Mouse (Mus musculus) CH12.LX (cell line): ENCODE measurements around the gene Cyp3a13.
"Not testable (repeated sequence)": the region's sequence is repeated elsewhere in the genome, so short reads cannot be mapped to it uniquely, and the experiment has no call there.

ENCODE experiments used
- CHD1 ChIP-seq: IDR thresholded peaks from 2 replicates; pipeline ENCODE4 v1.6.1; 2012; ENCODE audit warnings: low read depth, low read length, improper control_type of control experiment, inconsistent platforms
- HCFC1 ChIP-seq: IDR thresholded peaks from 2 replicates; pipeline ENCODE4 v1.6.1; 2012; ENCODE audit warnings: low read depth, mild to moderate bottlenecking, inconsistent platforms, low read length, improper control_type of control experiment

DNA sequence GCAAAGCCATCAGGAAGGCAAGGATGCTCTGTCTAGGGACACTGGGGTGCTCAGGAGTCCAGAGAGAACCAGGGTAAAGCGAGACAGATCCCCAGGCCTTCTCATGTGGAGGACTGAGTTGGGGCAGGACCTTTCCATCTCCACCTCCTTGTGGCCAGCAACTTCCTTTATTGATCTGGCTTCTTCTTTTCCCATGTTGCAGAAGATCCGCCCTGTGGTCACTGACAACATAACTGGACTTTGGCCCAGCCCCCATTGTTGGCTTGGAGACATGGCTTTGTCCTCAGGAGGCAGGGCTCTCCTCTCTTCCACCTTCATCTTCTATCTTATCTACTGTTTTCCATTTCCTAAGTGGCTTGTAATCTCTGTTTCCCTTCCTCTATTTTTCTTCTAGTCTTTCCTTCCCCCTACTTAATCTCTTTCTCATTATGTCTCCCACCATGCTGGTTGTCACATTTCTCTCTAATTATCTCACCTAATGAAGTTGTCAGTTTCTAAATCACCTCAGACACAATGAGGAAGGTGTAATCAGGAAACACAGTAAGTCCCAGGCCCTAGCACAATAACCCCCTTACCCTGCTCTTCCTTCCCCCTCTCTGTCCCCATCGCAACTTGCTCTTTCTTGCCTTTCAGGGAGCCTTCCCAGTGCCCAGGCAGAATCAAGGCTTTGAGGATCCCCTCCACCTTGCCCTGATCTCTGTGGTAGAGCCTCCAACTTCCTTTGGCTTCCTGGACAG lies 49.6 kb downstream of the Cyp3a13 start, which contains the start of gene Pilrb2:
- TF ChIP-seq HCFC1, CHD1: not testable (repeated sequence)
